Mouse (Mus musculus) C2C12 (cell line): ENCODE measurements around the gene Mia2.

Source experiments
- CTCF ChIP-seq: IDR thresholded peaks from one replicate; pipeline ENCODE4 v1.5.1; 2011; ENCODE audit not compliant: control insufficient read depth, insufficient read depth, insufficient read length
- MYOD1 ChIP-seq: IDR thresholded peaks from one replicate; pipeline ENCODE4 v1.6.1; 2011; ENCODE audit warnings: low read depth; ENCODE audit not compliant: control insufficient read depth, insufficient read length

DNA sequence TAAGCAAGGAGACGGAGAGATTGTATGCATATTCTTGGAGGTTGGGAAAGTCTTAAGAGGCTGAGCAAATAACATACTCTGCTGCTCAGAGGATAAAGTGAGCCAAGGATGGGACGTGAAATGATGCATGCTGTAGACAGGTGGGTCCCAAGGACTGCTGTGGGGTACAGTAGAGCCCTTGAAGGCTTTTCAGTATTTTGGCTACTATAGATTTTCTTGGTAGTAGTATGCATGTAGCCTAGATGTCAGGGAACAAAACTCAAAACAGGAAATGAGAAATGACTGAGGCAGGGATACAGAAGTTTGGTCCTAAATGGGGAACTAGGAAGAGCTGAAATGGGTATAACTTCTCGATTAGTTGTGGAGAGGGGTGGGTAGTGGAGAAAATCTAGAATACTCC lies 36.9 kb downstream of the Mia2 start:
- no peak for TF ChIP-seq CTCF
- TF ChIP-seq MYOD1, result no peak
